Mouse (Mus musculus) embryonic fibroblast, embryonic 13.5 days (primary cell): ENCODE data around the gene 4931428F04Rik. TPM values are rescaled to one million over a fixed set of nuclear protein-coding genes. Genes with fewer than 3 reads are reported as not detected.

Experiments used
- H3K27ac ChIP-seq: 2 replicates; pipeline ENCODE4 v1.5.1; 2012; ENCODE audit warnings: low read length, control low read depth, inconsistent platforms; ENCODE audit not compliant: insufficient read depth
- H3K4me1 ChIP-seq: 2 replicates; pipeline ENCODE4 v1.6.1; 2011; ENCODE audit warnings: low read length; ENCODE audit not compliant: control insufficient read depth, insufficient read depth
- H3K4me3 ChIP-seq: 2 replicates; pipeline ENCODE4 v1.5.1; 2011; ENCODE audit warnings: mild to moderate bottlenecking, control low read depth, low read length; ENCODE audit not compliant: insufficient read depth
- CTCF ChIP-seq: IDR thresholded peaks from 2 replicates; pipeline ENCODE4 v1.5.1; 2011; ENCODE audit warnings: mild to moderate bottlenecking, control low read depth, low read length, moderate library complexity, borderline replicate concordance; ENCODE audit not compliant: insufficient read depth
- POLR2A ChIP-seq: IDR thresholded peaks from 2 replicates; pipeline ENCODE4 v1.6.1; 2011; ENCODE audit warnings: low read depth, mild to moderate bottlenecking, control low read depth, low read length, moderate library complexity
- polyA plus RNA-seq: library from polyadenylated mRNA; stranded (reverse); fragments of >200 nt; gene quantifications from 2 replicates; pipeline ENCODE4 v1.2.4, GENCODE M21; 2011; ENCODE audit warnings: low read depth; ENCODE audit not compliant: missing spikeins, insufficient read length

The 4931428F04Rik gene
- polyA plus RNA-seq, 1 experiment, result 6.2 TPM

GRCm38 (mm10) chr8:105265128-105265527, 24.5 kb downstream of the 4931428F04Rik start:
- no peaks in the 10 kb centered on the region for H3K4me1 ChIP-seq
- peak overlapping the region; percentile 69 for H3K4me3 ChIP-seq
- TF ChIP-seq CTCF (no peak), POLR2A (peak; percentile 40; the same call in 1 of the 2 replicates)
- H3K27ac ChIP-seq, result peak overlapping the region; percentile 34; the same call in 1 of the 2 replicates

- H3K27ac ChIP-seq, result peak within 1 kb of the TSS; percentile 34; the same call in 1 of the 2 replicates
- H3K4me3 ChIP-seq, result peak within 1 kb of the TSS; percentile 69
- TF ChIP-seq POLR2A, result peak; percentile 83
- TF ChIP-seq CTCF, result no peak
Measured at GRCm38 (mm10) chr8:105264024-105264982, 25.4 kb downstream of the 4931428F04Rik start, which contains the start of the genes Tradd and Fbxl8. Gene Tradd (minus strand): TSS chr8:105264609. Gene Fbxl8 (plus strand): TSS chr8:105264648.

GRCm38 (mm10) chr8:105263244-105263912, 26.3 kb downstream of the 4931428F04Rik start:
- Histone ChIP-seq H3K4me3 (peak overlapping the region; percentile 69; the same call in 1 of the 2 replicates), H3K27ac (no peak overlapping the region), H3K4me1 (no peaks in the 10 kb centered on the region)
- TF ChIP-seq CTCF (peak; percentile 6; the same call in 1 of the 2 replicates), POLR2A (no peak)

More at GRCm38 (mm10) chr8:105264024-105264982, 25.4 kb downstream of the 4931428F04Rik start, which contains the start of the genes Tradd and Fbxl8:
- no peaks in the 10 kb centered on the region for H3K4me1 ChIP-seq

GRCm38 (mm10) chr8:105261326-105261980, 28.2 kb downstream of the 4931428F04Rik start:
- Histone ChIP-seq H3K4me1 (no peaks in the 10 kb centered on the region), H3K4me3 (no peak overlapping the region), H3K27ac (no peak overlapping the region)
- no peak for TF ChIP-seq CTCF
- no peak for TF ChIP-seq POLR2A

GRCm38 (mm10) chr8:105260371-105261099, 29.1 kb downstream of the 4931428F04Rik start:
- H3K27ac ChIP-seq, result no peak overlapping the region
- H3K4me3 ChIP-seq, result no peak overlapping the region
- TF ChIP-seq CTCF (no peak), POLR2A (no peak)
- H3K4me1 ChIP-seq, result no peaks in the 10 kb centered on the region

GRCm38 (mm10) chr8:105259721-105260320, 29.8 kb downstream of the 4931428F04Rik start:
- H3K27ac ChIP-seq, result no peak overlapping the region
- H3K4me1 ChIP-seq, result no peaks in the 10 kb centered on the region
- peak; percentile 93 for TF ChIP-seq CTCF
- no peak for TF ChIP-seq POLR2A
- no peak overlapping the region for H3K4me3 ChIP-seq

- Histone ChIP-seq H3K4me3 (no peak overlapping the region), H3K27ac (no peak overlapping the region), H3K4me1 (no peaks in the 10 kb centered on the region)
- TF ChIP-seq POLR2A (no peak), CTCF (no peak)
Measured at GRCm38 (mm10) chr8:105258911-105259720, 30.5 kb downstream of the 4931428F04Rik start.
